Mouse (Mus musculus) CD4-positive, CD25-positive, alpha-beta regulatory T cell, adult 4 months (primary cell): Measurements from ENCODE around the gene Mpp1. TPM values are rescaled to one million over a fixed set of nuclear protein-coding genes. Genes with fewer than 3 reads are reported as not detected.

Source experiments
- ATAC-seq: one replicate; pipeline ENCODE4 v1.8.0; 2017
- polyA plus RNA-seq, 2 experiments: library from polyadenylated mRNA; unstranded; fragments of 100-300 nt; shearing (Covaris generic); gene quantifications; one replicate each; pipeline ENCODE4 v1.2.1; 2017

The Mpp1 gene
- polyA plus RNA-seq, 2 experiments from 2014 or later, result 107 to 132 TPM

- ATAC-seq, result peak; percentile 75
Observed at GRCm38 (mm10) chrX:75083982-75084773, 46.6 kb downstream of the Mpp1 start.

DNA sequence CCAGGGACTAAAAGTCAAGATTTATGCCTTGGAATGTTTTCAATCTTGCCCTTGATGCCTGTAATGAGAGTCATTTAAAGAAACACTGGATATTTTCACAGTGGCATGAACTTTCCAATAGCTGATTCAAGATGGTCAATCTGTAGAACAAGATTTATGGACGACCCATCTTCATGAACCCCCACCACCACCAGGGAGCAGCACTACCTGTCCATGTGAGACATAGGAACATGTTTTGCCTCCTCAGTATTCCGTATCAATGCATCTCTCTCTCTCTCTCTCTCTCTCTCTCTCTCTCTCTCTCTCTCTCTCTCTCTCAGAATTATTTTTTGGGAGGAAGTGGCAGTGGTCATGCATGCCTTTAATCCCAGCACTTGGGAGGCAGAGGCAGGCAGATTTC is 48.5 kb downstream of the Mpp1 start:
- no peak for ATAC-seq

Other genes with a start within 250 kb of the Mpp1 start
- 10 to 100 TPM; 16.2 to 18.3 TPM for gene Gab3, start 45.6 kb downstream of the Mpp1 start, polyA plus RNA-seq
- gene Dkc1, start 35.2 kb downstream of the Mpp1 start, polyA plus RNA-seq, result 100 to 1,000 TPM; 140 to 147 TPM
- gene Smim9, start 32.8 kb upstream of the Mpp1 start, polyA plus RNA-seq, result not detected